Mouse (Mus musculus) E14TG2a.4 (cell line): ENCODE results near the gene Stim2.

Experiments used
- CTCF ChIP-seq: conservative IDR thresholded peaks from 2 replicates; pipeline ENCODE4 v1.5.1; 2014; ENCODE audit warnings: low read length
- POU5F1 ChIP-seq: IDR thresholded peaks from 2 replicates; pipeline ENCODE4 v1.6.1; 2014; ENCODE audit warnings: low read length, borderline replicate concordance

DNA sequence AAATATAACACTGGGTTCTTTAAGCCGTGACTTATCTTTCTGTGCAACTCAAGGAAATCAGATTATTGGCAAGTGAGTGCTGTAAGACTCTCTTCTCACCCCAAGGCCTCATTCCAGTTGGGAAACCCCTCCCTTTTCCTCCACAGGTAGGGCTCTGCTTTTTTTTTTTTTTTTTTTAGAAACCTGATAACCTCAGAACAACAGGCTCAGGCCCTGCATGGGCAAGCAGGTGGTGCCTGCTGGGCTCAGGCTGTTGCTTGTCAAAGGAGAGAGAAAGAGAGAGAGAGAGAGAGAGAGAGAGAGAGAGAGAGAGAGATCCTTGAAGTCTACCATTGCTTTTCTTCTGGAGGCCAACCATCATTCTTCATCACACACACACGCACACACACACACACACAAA, 30.7 kb upstream of the Stim2 start:
- TF ChIP-seq CTCF, result no peak
- no peak for TF ChIP-seq POU5F1
